In the genomic region with DNA sequence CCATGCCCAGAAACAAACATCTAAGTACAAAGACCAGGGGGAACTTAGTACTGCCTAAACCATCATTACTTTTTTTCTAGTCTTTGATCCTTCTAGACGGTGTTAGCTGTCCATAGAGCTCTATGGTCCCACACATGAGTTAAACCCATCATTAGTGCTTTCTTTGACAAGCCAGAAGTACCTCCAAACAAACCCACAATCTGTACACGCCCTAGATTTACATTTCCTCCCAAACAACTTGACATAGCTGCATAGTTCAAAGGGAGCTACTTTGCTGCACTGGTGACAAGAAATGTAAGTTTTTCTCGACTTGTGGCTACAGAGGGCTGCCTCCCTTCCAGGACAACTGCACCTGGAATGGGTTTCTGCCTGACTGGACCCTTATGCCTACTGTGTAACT, we compare ENCODE assay signal across 31 mouse cellular contexts. TPM values are rescaled to one million over a fixed set of nuclear protein-coding genes. Genes with fewer than 3 reads are reported as not detected.
DNase-seq lines count a peak whose midpoint lies in the region; ATAC-seq lines count a peak whose summit lies in the region.
"Had no signal": no experiment of that assay in that cellular context is flagged by ENCODE, and none has a peak within 500 bp of the region (broad histone marks: within the 10 kb centered on the region; RNA-seq: fewer than 3 reads in every experiment).

No protein-coding gene starts in this region.

- ATAC-seq in inflammation-experienced regulatory T-cells, adult 6 months = peak; percentile 77
- ATAC-seq in liver, embryonic 12.5 days = no peak
- ATAC-seq: forebrain, embryonic 15.5 days; hindbrain, embryonic 16.5 days; intestine, postnatal 0 days; Patski had no signal

- H3K4me2 ChIP-seq in liver, embryonic 12.5 days = no peak overlapping the region
- H3K4me2 ChIP-seq: embryonic facial prominence, embryonic 13.5 days; forebrain, embryonic 12.5 days; forebrain, embryonic 15.5 days; heart, embryonic 13.5 days; hindbrain, embryonic 13.5 days had no signal

- WGBS in liver, embryonic 12.5 days (ENCODE audit: insufficient replicate concordance) = 45% methylated on average over 3 of the region's 3 CpGs

- H3K27me3 ChIP-seq in liver, embryonic 12.5 days (replicated peaks) = peaks cover 1% of the 10 kb centered on the region; the same call in 1 of the 2 replicates
- H3K27me3 ChIP-seq: CH12.LX; forebrain, embryonic 15.5 days had no signal

- no peak overlapping the region for H3K9ac ChIP-seq in liver, embryonic 12.5 days
- H3K9ac ChIP-seq: embryonic facial prominence, embryonic 13.5 days; forebrain, embryonic 12.5 days; forebrain, embryonic 15.5 days; heart, embryonic 13.5 days; hindbrain, embryonic 13.5 days had no signal

- H3K4me1 ChIP-seq in liver, embryonic 12.5 days = peaks cover 7% of the 10 kb centered on the region; the same call in 1 of the 2 replicates
- H3K4me1 ChIP-seq: heart, embryonic 13.5 days had no signal

- no peak overlapping the region for H3K4me3 ChIP-seq in liver, embryonic 12.5 days
- H3K4me3 ChIP-seq: embryonic facial prominence, embryonic 10.5 days; embryonic facial prominence, embryonic 13.5 days; erythroblast, embryonic 14.5 days; forebrain, embryonic 12.5 days; forebrain, embryonic 15.5 days; heart, embryonic 13.5 days; hindbrain, embryonic 10.5 days; hindbrain, embryonic 13.5 days had no signal

- no peaks in the 10 kb centered on the region for H3K9me3 ChIP-seq in liver, embryonic 12.5 days (replicated peaks)
- H3K9me3 ChIP-seq: embryonic facial prominence, embryonic 10.5 days; forebrain, embryonic 15.5 days; G1E; heart, embryonic 13.5 days; hindbrain, embryonic 10.5 days; hindbrain, embryonic 13.5 days had no signal

- no peak overlapping the region for H3K27ac ChIP-seq in liver, embryonic 12.5 days
- H3K27ac ChIP-seq: embryonic facial prominence, embryonic 10.5 days; embryonic facial prominence, embryonic 13.5 days; forebrain, embryonic 12.5 days; forebrain, embryonic 15.5 days; heart, embryonic 13.5 days; hindbrain, embryonic 10.5 days; hindbrain, embryonic 13.5 days had no signal

- peak; percentile 51 for DNase-seq in CD4-positive, CD25-positive, alpha-beta regulatory T cell, adult 2 months (ENCODE audit: low read depth, low spot score)
- peak; percentile 16 for DNase-seq in ZHBTc4 (ENCODE audit: low read depth, low spot score)
- DNase-seq in cerebellum, adult 11 months = no peak
- no peak for DNase-seq in lung, postnatal 4 days
- DNase-seq: adrenal gland, postnatal 10 days; adrenal gland, postnatal 36 days; B cell, adult 2 months; cerebellum, adult 2 months; cerebellum, adult 9-11 months; cerebellum, postnatal 36 days; embryo, embryonic 11 days; gastrocnemius, postnatal 25 days; heart, adult 18-20 months; heart, postnatal 36 days; kidney, adult 2 months had no signal

- H3K36me3 ChIP-seq in liver, embryonic 12.5 days = no peaks in the 10 kb centered on the region
- H3K36me3 ChIP-seq: embryonic facial prominence, embryonic 10.5 days; embryonic facial prominence, embryonic 13.5 days; forebrain, embryonic 12.5 days; forebrain, embryonic 15.5 days; G1E; heart, embryonic 13.5 days; hindbrain, embryonic 10.5 days; hindbrain, embryonic 13.5 days had no signal

RNA-seq across cellular contexts. Expression of gene Cdhr3, which starts 16.4 kb away (rescaled TPM):
- under 1 TPM in 2 of 3 experiments, not detected in 1; 0.18 to 0.26 TPM for polyA plus RNA-seq in inflammation-experienced regulatory T-cells, adult 6 months (2017; shearing (Covaris generic))
- polyA plus RNA-seq in liver, embryonic 12.5 days (2016; fragmentation: Nextera tagmentation; extraction: Ambion mirVana) = not detected in 2 replicates
- polyA plus RNA-seq: embryonic facial prominence, embryonic 10.5 days; embryonic facial prominence, embryonic 13.5 days; erythroblast, embryonic 14.5 days; G1E; intestine, embryonic 14.5 days; kidney, adult 2 months; Patski had no signal

Comparison
In these comparisons a context has a peak if more than half of its experiments do, and no peak if none do; other contexts are left out.
1. DNase-seq: peak in CD4-positive, CD25-positive, alpha-beta regulatory T cell, adult 2 months (single experiment) and ZHBTc4 (single experiment); none in cerebellum, adult 11 months (single experiment) and lung, postnatal 4 days (0 of 2).